Comparison of ENCODE assay signal across 16 mouse cellular contexts in genomic region chr1:91187786-91188640, GRCm38 (mm10). TPM values are rescaled to one million over a fixed set of nuclear protein-coding genes. Genes with fewer than 3 reads are reported as not detected.
DNase-seq lines count a peak whose midpoint lies in the region; ATAC-seq and TF ChIP-seq lines count a peak whose summit lies in the region.
"Had no signal": no experiment of that assay in that cellular context is flagged by ENCODE, and none has a peak within 500 bp of the region (broad histone marks: within the 10 kb centered on the region; RNA-seq: fewer than 3 reads in every experiment).

No protein-coding gene starts in this region.

- DNase-seq in layer of hippocampus, adult 2 months (ENCODE audit: low spot score in 2 of 2) = no peak
- no peak for DNase-seq in layer of hippocampus, postnatal 36 days
- peak; percentile 61 for DNase-seq in naive thymus-derived CD4-positive, alpha-beta T cell, adult 2 months (ENCODE audit: low read depth)
- no peak for DNase-seq in kidney, postnatal 36 days
- DNase-seq in urinary bladder, adult 2 months (ENCODE audit: low spot score) = no peak
- DNase-seq in kidney, adult 18-20 months = no peak
- DNase-seq: adrenal gland, adult 8-10 months; cerebellum, adult 18-20 months had no signal

- peak; percentile 25 for ATAC-seq in inflammation-experienced regulatory T-cells, adult 6 months
- ATAC-seq: forebrain, embryonic 16.5 days had no signal

- no peak overlapping the region for H3K4me3 ChIP-seq in layer of hippocampus, adult 2 months
- H3K4me3 ChIP-seq in bone marrow, adult 2 months (replicated peaks; ENCODE audit: control insufficient read depth, low read depth, low read length) = no peak overlapping the region
- H3K4me3 ChIP-seq: limb, embryonic 15.5 days; myocyte had no signal

- peaks cover 10% of the 10 kb centered on the region; the same call in 1 of the 2 replicates for H3K4me1 ChIP-seq in bone marrow, adult 2 months (ENCODE audit: control insufficient read depth, insufficient read depth, low read length)
- H3K4me1 ChIP-seq: limb, embryonic 15.5 days had no signal

- TF ChIP-seq CTCF in layer of hippocampus, adult 2 months (conservative IDR thresholded peaks at IDR 0.05) = no peak
- no peak for TF ChIP-seq CTCF in bone marrow, adult 2 months (IDR thresholded peaks at IDR 0.05; ENCODE audit: control insufficient read depth, insufficient read depth, low read length)

- H3K27ac ChIP-seq in layer of hippocampus, adult 2 months = peak overlapping the region; percentile 80
- peak overlapping the region; percentile 77 for H3K27ac ChIP-seq in bone marrow, adult 2 months (ENCODE audit: control insufficient read depth, insufficient read depth, low read depth, low read length, poor library complexity)
- H3K27ac ChIP-seq: hindbrain, embryonic 14.5 days; kidney, postnatal 0 days; limb, embryonic 15.5 days had no signal

- 29% methylated on average over 7 of the region's 7 CpGs for WGBS in bone marrow, adult 2 months

- TF ChIP-seq POLR2A in bone marrow, adult 2 months (IDR thresholded peaks at IDR 0.05; ENCODE audit: borderline replicate concordance, control insufficient read depth, low read depth, low read length) = no peak

RNA-seq across cellular contexts. Expression of gene Ramp1, which starts 8.4 kb away (rescaled TPM):
- 10 to 100 TPM; 57.2 to 61.5 TPM for total RNA-seq in layer of hippocampus, adult 2 months (2021)
- total RNA-seq in layer of hippocampus, postnatal 36 days (2021) = 10 to 100 TPM; 60.8 to 65.0 TPM
- polyA plus RNA-seq in bone marrow, adult 2 months (2011; ENCODE audit: insufficient read depth, insufficient read length, low replicate concordance, missing spikeins) = 12.9 and 22.2 TPM in 2 replicates
- 10 to 100 TPM; 10.3 to 37.8 (median 35.7) TPM for polyA plus RNA-seq in inflammation-experienced regulatory T-cells, adult 6 months (2017; shearing (Covaris generic))
- 5.2 and 6.4 TPM in 2 replicates for polyA plus RNA-seq in urinary bladder, adult 2 months (2012; rRNA removed)

RNA-seq across cellular contexts. Expression of gene Rbm44, which starts 43.1 kb away (rescaled TPM):
- not detected for total RNA-seq in layer of hippocampus, adult 2 months (2021)
- not detected for total RNA-seq in layer of hippocampus, postnatal 36 days (2021)
- polyA plus RNA-seq in bone marrow, adult 2 months (2011; ENCODE audit: insufficient read depth, insufficient read length, low replicate concordance, missing spikeins) = 4.2 and 11.0 TPM in 2 replicates
- 1 to 10 TPM in 2 of 3 experiments, not detected in 1; 1.3 to 8.0 TPM for polyA plus RNA-seq in inflammation-experienced regulatory T-cells, adult 6 months (2017; shearing (Covaris generic))
- polyA plus RNA-seq in urinary bladder, adult 2 months (2012; rRNA removed) = 0.04 and 0.12 TPM in 2 replicates
- total RNA-seq: adrenal gland, adult 8-10 months; heart, adult 18-20 months had no signal
- polyA plus RNA-seq: myocyte had no signal
